Mouse (Mus musculus): ENCODE data around the gene Ereg. TPM values are rescaled to one million over a fixed set of nuclear protein-coding genes. Genes with fewer than 3 reads are reported as not detected.

Ereg gene
- total and polyA plus RNA-seq, 2 experiments: 0.07 to 0.18 TPM

DNA sequence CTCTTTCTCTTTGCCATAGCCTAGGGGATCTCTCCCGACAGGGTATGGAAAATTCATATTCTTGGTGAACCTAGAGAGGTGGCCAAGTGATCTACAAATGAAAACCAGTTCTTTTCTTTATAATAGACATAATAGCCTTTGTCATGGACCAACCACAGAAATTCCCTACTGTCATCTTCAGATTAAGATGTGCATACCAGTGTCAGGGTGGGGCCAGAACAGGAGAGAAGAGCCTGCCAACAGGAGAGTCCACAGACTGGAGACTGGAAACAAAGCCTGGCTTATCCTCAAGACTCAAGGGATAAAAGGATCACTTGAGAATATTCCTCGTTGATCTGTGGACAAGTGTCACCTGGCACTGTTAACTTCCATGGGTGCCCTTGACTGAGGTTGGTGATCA lies 36.7 kb upstream of the Ereg start:
- peaks cover 3% of the 10 kb centered on the region; the same call in 1 of the 2 replicates for H3K4me1 ChIP-seq (ENCODE audit: control insufficient read depth, insufficient read depth, low read length)
- H3K79me2 ChIP-seq (ENCODE audit: control insufficient read depth, insufficient read depth, low read length): no peaks in the 10 kb centered on the region
- no peak overlapping the region for H3K9ac ChIP-seq (ENCODE audit: low read depth, low read length)
- H3K27me3 ChIP-seq (ENCODE audit: control insufficient read depth, insufficient read depth, low read length): no peaks in the 10 kb centered on the region
- H3K36me3 ChIP-seq (ENCODE audit: control insufficient read depth, insufficient read depth, low read length): no peaks in the 10 kb centered on the region
- TF ChIP-seq CTCF (IDR thresholded peaks at IDR 0.05; ENCODE audit: low read depth, low read length) (no peak), POLR2A (IDR thresholded peaks at IDR 0.05; ENCODE audit: extremely low read depth, insufficient read depth, low read length) (no peak)
- H3K4me3 ChIP-seq (ENCODE audit: insufficient read depth, low read depth, low read length): no peak overlapping the region
- H3K27ac ChIP-seq (replicated peaks; ENCODE audit: insufficient read depth, low read depth, low read length): no peak overlapping the region
- no peak for DNase-seq (ENCODE audit: extremely low read depth, low read depth, low spot score)
- 71% methylated on average over 2 of the region's 2 CpGs for WGBS

- H3K9ac ChIP-seq (ENCODE audit: low read depth, low read length): no peak overlapping the region
- DNase-seq (ENCODE audit: extremely low read depth, low read depth, low spot score): peak; percentile 54
- H3K4me3 ChIP-seq (ENCODE audit: insufficient read depth, low read depth, low read length): no peak overlapping the region
- H3K4me1 ChIP-seq (ENCODE audit: control insufficient read depth, insufficient read depth, low read length): peaks cover 3% of the 10 kb centered on the region; the same call in 1 of the 2 replicates
- no peaks in the 10 kb centered on the region for H3K36me3 ChIP-seq (ENCODE audit: control insufficient read depth, insufficient read depth, low read length)
- no peaks in the 10 kb centered on the region for H3K79me2 ChIP-seq (ENCODE audit: control insufficient read depth, insufficient read depth, low read length)
- no peaks in the 10 kb centered on the region for H3K27me3 ChIP-seq (ENCODE audit: control insufficient read depth, insufficient read depth, low read length)
- WGBS: 9% methylated on average over 2 of the region's 2 CpGs
- TF ChIP-seq POLR2A (IDR thresholded peaks at IDR 0.05; ENCODE audit: extremely low read depth, insufficient read depth, low read length): no peak
- TF ChIP-seq CTCF (IDR thresholded peaks at IDR 0.05; ENCODE audit: low read depth, low read length): 0 out of 2 replicates have a peak, but pooled peaks have one; percentile 9
- H3K27ac ChIP-seq (replicated peaks; ENCODE audit: insufficient read depth, low read depth, low read length): no peak overlapping the region
These were observed 35.9 kb upstream of the Ereg start for GRCm38 (mm10) chr5:91038547-91038946.

DNA sequence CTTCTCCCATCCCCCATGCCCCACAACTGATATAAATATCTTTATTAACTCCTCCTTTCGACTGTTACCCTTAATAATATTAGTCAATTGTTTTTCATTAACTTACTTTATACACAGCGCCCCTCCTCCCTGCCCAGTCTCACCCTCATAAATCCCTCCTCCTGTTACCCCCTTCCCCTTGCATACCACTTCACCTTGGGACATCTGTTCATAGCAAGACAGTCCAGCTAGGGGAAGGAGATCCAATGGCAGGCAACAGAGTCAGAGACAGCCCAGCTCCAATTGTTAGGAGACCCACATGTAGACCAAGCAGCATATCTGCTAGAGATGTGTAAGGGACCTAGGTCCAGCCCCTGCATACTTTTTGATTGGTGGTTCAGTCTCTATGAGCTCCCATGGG lies 35.5 kb upstream of the Ereg start:
- H3K79me2 ChIP-seq (ENCODE audit: control insufficient read depth, insufficient read depth, low read length): no peaks in the 10 kb centered on the region
- DNase-seq (ENCODE audit: extremely low read depth, low read depth, low spot score): no peak
- TF ChIP-seq CTCF (IDR thresholded peaks at IDR 0.05; ENCODE audit: low read depth, low read length): no peak
- no peak for TF ChIP-seq POLR2A (IDR thresholded peaks at IDR 0.05; ENCODE audit: extremely low read depth, insufficient read depth, low read length)
- H3K4me3 ChIP-seq (ENCODE audit: insufficient read depth, low read depth, low read length): no peak overlapping the region
- H3K4me1 ChIP-seq (ENCODE audit: control insufficient read depth, insufficient read depth, low read length): peaks cover 3% of the 10 kb centered on the region; the same call in 1 of the 2 replicates
- no peak overlapping the region for H3K27ac ChIP-seq (replicated peaks; ENCODE audit: insufficient read depth, low read depth, low read length)
- no peaks in the 10 kb centered on the region for H3K27me3 ChIP-seq (ENCODE audit: control insufficient read depth, insufficient read depth, low read length)
- no peaks in the 10 kb centered on the region for H3K36me3 ChIP-seq (ENCODE audit: control insufficient read depth, insufficient read depth, low read length)
- WGBS: 89% methylated on average over 2 of the region's 2 CpGs
- no peak overlapping the region for H3K9ac ChIP-seq (ENCODE audit: low read depth, low read length)

DNA sequence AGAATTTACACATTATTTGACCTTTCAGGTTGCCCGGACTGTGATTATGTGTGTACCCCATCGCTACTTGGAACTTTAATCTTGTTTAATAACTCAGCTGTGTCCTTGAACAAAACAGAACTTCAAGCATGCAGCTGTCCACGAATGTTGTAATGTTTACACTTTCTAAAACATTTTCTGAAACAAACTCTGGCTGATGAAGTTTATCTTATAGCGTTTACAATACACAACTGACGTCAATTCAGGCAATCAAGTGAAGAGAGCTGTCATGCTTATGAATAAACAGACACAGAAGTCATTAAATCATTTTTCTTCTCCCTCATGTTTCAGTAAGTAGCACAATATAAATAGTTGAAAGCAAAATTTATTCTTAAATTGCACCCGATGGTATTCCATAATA lies 26.4 kb upstream of the Ereg start:
- 48% methylated on average over 6 of the region's 6 CpGs for WGBS
- TF ChIP-seq POLR2A (IDR thresholded peaks at IDR 0.05; ENCODE audit: extremely low read depth, insufficient read depth, low read length): no peak
- TF ChIP-seq CTCF (IDR thresholded peaks at IDR 0.05; ENCODE audit: low read depth, low read length): no peak

DNA sequence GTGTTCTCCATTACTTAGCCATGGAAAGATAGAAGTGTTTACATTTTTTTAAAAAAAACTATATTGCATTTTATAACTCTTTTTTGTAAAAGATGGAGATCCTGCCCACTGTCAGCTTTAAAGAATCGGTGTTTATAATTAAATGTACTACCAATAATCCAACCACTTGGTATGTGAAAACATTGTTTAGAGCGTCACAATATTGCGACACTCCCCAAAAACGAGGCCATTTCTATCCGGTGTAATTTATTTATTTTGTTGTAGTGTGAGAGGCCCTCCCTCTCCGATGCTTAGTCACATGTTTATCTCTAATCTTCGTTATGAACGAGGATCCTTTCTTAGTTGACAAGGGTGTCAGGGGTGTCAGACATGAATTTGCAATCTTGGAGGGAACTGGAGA lies 26.0 kb upstream of the Ereg start:
- no peaks in the 10 kb centered on the region for H3K79me2 ChIP-seq (ENCODE audit: control insufficient read depth, insufficient read depth, low read length)
- no peak overlapping the region for H3K9ac ChIP-seq (ENCODE audit: low read depth, low read length)
- 71% methylated on average over 8 of the region's 8 CpGs for WGBS
- no peak overlapping the region for H3K4me3 ChIP-seq (ENCODE audit: insufficient read depth, low read depth, low read length)
- no peaks in the 10 kb centered on the region for H3K27me3 ChIP-seq (ENCODE audit: control insufficient read depth, insufficient read depth, low read length)
- no peak for DNase-seq (ENCODE audit: extremely low read depth, low read depth, low spot score)
- no peaks in the 10 kb centered on the region for H3K36me3 ChIP-seq (ENCODE audit: control insufficient read depth, insufficient read depth, low read length)
- no peaks in the 10 kb centered on the region for H3K4me1 ChIP-seq (ENCODE audit: control insufficient read depth, insufficient read depth, low read length)
- TF ChIP-seq CTCF (IDR thresholded peaks at IDR 0.05; ENCODE audit: low read depth, low read length): no peak
- TF ChIP-seq POLR2A (IDR thresholded peaks at IDR 0.05; ENCODE audit: extremely low read depth, insufficient read depth, low read length): no peak
- H3K27ac ChIP-seq (replicated peaks; ENCODE audit: insufficient read depth, low read depth, low read length): no peak overlapping the region

More for the DNA sequence above, 26.4 kb upstream of the Ereg start:
- no peak for DNase-seq (ENCODE audit: extremely low read depth, low read depth, low spot score)
- H3K27ac ChIP-seq (replicated peaks; ENCODE audit: insufficient read depth, low read depth, low read length): no peak overlapping the region
- H3K9ac ChIP-seq (ENCODE audit: low read depth, low read length): no peak overlapping the region
- no peaks in the 10 kb centered on the region for H3K36me3 ChIP-seq (ENCODE audit: control insufficient read depth, insufficient read depth, low read length)
- H3K4me1 ChIP-seq (ENCODE audit: control insufficient read depth, insufficient read depth, low read length): no peaks in the 10 kb centered on the region
- H3K79me2 ChIP-seq (ENCODE audit: control insufficient read depth, insufficient read depth, low read length): no peaks in the 10 kb centered on the region
- no peaks in the 10 kb centered on the region for H3K27me3 ChIP-seq (ENCODE audit: control insufficient read depth, insufficient read depth, low read length)
- H3K4me3 ChIP-seq (ENCODE audit: insufficient read depth, low read depth, low read length): no peak overlapping the region

DNA sequence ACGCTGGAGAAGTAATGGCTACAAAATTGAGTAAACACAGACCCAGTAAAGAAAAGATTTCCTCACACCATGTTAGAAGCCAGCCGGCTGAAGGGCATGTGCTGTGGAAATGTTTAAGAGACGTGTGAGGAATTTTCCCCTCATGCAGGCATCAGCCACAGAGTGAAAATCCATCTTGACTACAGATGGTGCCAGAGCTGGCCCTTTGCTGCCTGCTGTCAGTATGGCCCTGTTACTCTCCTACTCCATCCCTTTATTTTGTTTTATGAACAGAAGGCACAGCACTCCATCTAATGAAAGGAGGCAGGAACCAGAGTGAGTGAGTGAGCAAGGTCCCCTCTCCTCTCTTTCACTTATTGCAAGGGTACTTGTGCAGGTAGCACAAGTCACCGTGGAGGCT lies 2.1 kb upstream of the Ereg start:
- H3K27me3 ChIP-seq (ENCODE audit: control insufficient read depth, insufficient read depth, low read length): 0 out of 2 replicates have a peak, but pooled peaks cover 4% of the 10 kb centered on the region
- 69% methylated on average over 4 of the region's 4 CpGs for WGBS
- DNase-seq (ENCODE audit: extremely low read depth, low read depth, low spot score): no peak
- H3K27ac ChIP-seq (replicated peaks; ENCODE audit: insufficient read depth, low read depth, low read length): no peak overlapping the region
- no peak overlapping the region for H3K4me3 ChIP-seq (ENCODE audit: insufficient read depth, low read depth, low read length)
- no peaks in the 10 kb centered on the region for H3K36me3 ChIP-seq (ENCODE audit: control insufficient read depth, insufficient read depth, low read length)
- no peaks in the 10 kb centered on the region for H3K79me2 ChIP-seq (ENCODE audit: control insufficient read depth, insufficient read depth, low read length)
- TF ChIP-seq POLR2A (IDR thresholded peaks at IDR 0.05; ENCODE audit: extremely low read depth, insufficient read depth, low read length) (no peak), CTCF (IDR thresholded peaks at IDR 0.05; ENCODE audit: low read depth, low read length) (no peak)
- no peak overlapping the region for H3K9ac ChIP-seq (ENCODE audit: low read depth, low read length)
- no peaks in the 10 kb centered on the region for H3K4me1 ChIP-seq (ENCODE audit: control insufficient read depth, insufficient read depth, low read length)
